Mouse (Mus musculus) ES-E14 (cell line): ENCODE results near the gene Sox21. TPM values are rescaled to one million over a fixed set of nuclear protein-coding genes. Genes with fewer than 3 reads are reported as not detected.

ENCODE experiments used
- DNase-seq: peaks from one replicate; pipeline ENCODE4 v3.0.0-alpha.2; 2013; ENCODE audit warnings: low read depth, low spot score
- H3K27ac ChIP-seq: 2 replicates; pipeline ENCODE4 v1.5.1; 2012; ENCODE audit warnings: low read depth, mild to moderate bottlenecking, low read length, moderate library complexity, mixed read lengths; ENCODE audit not compliant: poor library complexity, insufficient read depth, severe bottlenecking
- H3K36me3 ChIP-seq: 2 replicates; pipeline ENCODE4 v1.6.1; 2012; ENCODE audit warnings: mild to moderate bottlenecking, low read length, moderate library complexity, mixed read lengths; ENCODE audit not compliant: control insufficient read depth, poor library complexity, insufficient read depth, severe bottlenecking
- H3K4me1 ChIP-seq, 2 experiments: fragments of 150-350 bp in 1 of 2; sonication (generic) in 1 of 2; 2 replicates each; pipeline ENCODE4 v1.6.1; 2012; ENCODE audit warnings: low read length in 2 of 2, mild to moderate bottlenecking in 1 of 2, mixed read lengths in 1 of 2; ENCODE audit not compliant: control insufficient read depth in 2 of 2, insufficient read depth in 2 of 2, poor library complexity in 1 of 2
- H3K4me3 ChIP-seq, 2 experiments: fragments of 150-350 bp in 1 of 2; sonication (generic) in 1 of 2; 2 replicates each; pipeline ENCODE4 v1.5.1; 2012; ENCODE audit warnings: low read length in 2 of 2, low read depth in 1 of 2, mild to moderate bottlenecking in 1 of 2, mixed read lengths in 1 of 2; ENCODE audit not compliant: insufficient read depth in 1 of 2, poor library complexity in 1 of 2, severe bottlenecking in 1 of 2
- H3K9ac ChIP-seq: 2 replicates; pipeline ENCODE4 v1.6.1; 2012; ENCODE audit warnings: low read depth, mild to moderate bottlenecking, low read length, mixed read lengths; ENCODE audit not compliant: poor library complexity, insufficient read depth, severe bottlenecking
- H3K9me3 ChIP-seq: fragments of 150-350 bp; sonication (generic); 2 replicates; pipeline ENCODE4 v1.6.1; 2012; ENCODE audit warnings: low read depth, mild to moderate bottlenecking, low read length; ENCODE audit not compliant: control insufficient read depth, insufficient read depth
- CHD2 ChIP-seq: IDR thresholded peaks from 2 replicates; pipeline ENCODE4 v1.6.1; 2014; ENCODE audit warnings: mild to moderate bottlenecking, low read depth, low read length, inconsistent platforms
- HCFC1 ChIP-seq: IDR thresholded peaks from 2 replicates; pipeline ENCODE4 v1.6.1; 2012; ENCODE audit warnings: low read length, inconsistent platforms, borderline replicate concordance; ENCODE audit not compliant: insufficient read depth
- MAFK ChIP-seq: IDR thresholded peaks from 2 replicates; pipeline ENCODE4 v1.6.1; 2014; ENCODE audit warnings: mild to moderate bottlenecking, low read depth, low read length, inconsistent platforms; ENCODE audit not compliant: insufficient read depth
- ZC3H11A ChIP-seq: IDR thresholded peaks from 2 replicates; pipeline ENCODE4 v1.6.1; 2012; ENCODE audit warnings: low read depth, mild to moderate bottlenecking, inconsistent platforms, low read length, borderline replicate concordance
- ZNF384 ChIP-seq: IDR thresholded peaks from 2 replicates; pipeline ENCODE4 v1.6.1; 2012; ENCODE audit warnings: low read depth, low read length, inconsistent platforms
- in situ Hi-C, 2 experiments: fragments of 600-800 bp; cut with MboI; formaldehyde crosslinking; loops; one replicate each; pipeline ENCODE4 v1.15.1; 2025; ENCODE audit warnings: low sequenced_read_pairs in 2 of 2, inconsistent platforms in 1 of 2; ENCODE audit not compliant: unreplicated experiment in 2 of 2
- total RNA-seq: library from RNA; depleted of rRNA; stranded (reverse); fragments of 300-350 nt; gene quantifications from 2 replicates; pipeline ENCODE4 v1.2.3, GENCODE M21; 2012

Gene Sox21
- total RNA-seq, 1 experiment = 0.94 TPM

DNA sequence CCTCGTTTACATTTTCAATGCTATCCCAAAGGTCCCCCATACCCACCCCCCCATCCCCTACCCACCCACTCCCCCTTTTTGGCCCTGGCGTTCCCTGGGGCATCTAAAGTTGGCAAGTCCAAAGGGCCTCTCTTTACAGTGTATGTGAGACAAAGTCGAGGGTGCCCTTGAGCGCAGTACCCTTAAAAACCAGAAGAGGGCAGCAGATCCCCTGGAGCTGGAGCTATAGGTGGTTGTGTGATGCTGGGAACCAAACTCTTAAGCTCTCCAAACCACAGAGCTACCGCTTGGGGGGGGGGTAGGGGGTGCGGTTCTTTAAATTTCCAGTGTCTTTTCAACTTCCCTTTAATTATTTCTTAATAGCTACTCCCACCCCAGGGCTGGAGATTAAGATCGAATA is 33.8 kb downstream of the Sox21 start:
- no peaks in the 10 kb centered on the region for H3K9me3 ChIP-seq
- H3K9ac ChIP-seq = no peak overlapping the region
- H3K4me3 ChIP-seq = no peak overlapping the region
- no peak for TF ChIP-seq MAFK
- peak; percentile 50; the same call in 1 of the 2 replicates for TF ChIP-seq ZC3H11A
- in situ Hi-C loops = loop anchor here (25.0 kb wide), 3 partner anchors 284 to 609 kb away; no protein-coding TSS in a partner anchor
- no peak for DNase-seq
- 0 out of 4 replicates have a peak, but pooled peaks cover 0 to 4% of the 10 kb centered on the region in 2 experiments for H3K4me1 ChIP-seq
- no peak overlapping the region for H3K27ac ChIP-seq
- no peaks in the 10 kb centered on the region for H3K36me3 ChIP-seq

DNA sequence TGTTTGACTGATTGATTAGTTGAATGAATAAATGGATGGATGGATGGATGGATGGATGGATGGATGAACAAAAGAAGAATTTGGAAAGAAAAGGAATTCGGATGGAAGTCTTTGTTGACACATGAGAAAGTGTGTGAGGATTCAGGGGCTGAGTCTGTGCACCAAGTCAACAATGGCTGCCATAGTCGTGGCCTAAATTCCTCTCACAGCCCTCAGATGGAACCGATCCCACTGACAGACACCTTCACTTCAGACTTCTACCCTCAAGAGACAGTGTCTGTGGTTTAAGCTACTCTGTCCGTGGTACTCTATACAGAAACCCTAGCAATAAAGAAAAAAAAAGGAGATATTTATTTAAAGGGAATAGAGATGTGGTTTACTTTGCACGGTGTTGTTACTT is 34.8 kb downstream of the Sox21 start:
- Histone ChIP-seq H3K9me3 (no peaks in the 10 kb centered on the region), H3K9ac (no peak overlapping the region), H3K36me3 (no peaks in the 10 kb centered on the region), H3K27ac (no peak overlapping the region), H3K4me1 (0 out of 4 replicates have a peak, but pooled peaks cover 0 to 4% of the 10 kb centered on the region in 2 experiments), H3K4me3 (no peak overlapping the region)
- TF ChIP-seq ZNF384 = no peak
- no peak for TF ChIP-seq MAFK
- no peak for TF ChIP-seq ZC3H11A
- TF ChIP-seq CHD2 = no peak
- TF ChIP-seq HCFC1 = no peak
- in situ Hi-C loops = loop anchor here (25.0 kb wide), 3 partner anchors 285 to 610 kb away; no protein-coding TSS in a partner anchor
- no peak for DNase-seq

DNA sequence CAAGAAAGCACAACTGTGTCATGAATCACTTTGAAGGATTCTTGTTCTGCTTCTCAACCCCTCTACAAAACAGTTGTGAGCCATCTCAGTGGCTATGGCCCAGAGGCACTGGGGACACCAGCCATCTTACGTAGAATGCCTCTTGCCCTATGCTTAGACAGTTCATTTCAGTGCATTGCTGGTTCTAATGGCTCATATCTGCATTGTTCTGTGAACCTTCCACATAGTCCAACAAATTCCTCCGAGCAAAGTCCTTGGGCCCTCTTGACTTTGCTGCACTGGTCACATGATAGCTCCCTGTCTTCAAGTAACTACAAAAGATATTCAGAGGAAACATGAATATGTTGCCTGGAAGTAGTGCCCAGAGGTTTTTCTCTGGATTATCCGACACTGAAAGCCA is 36.1 kb downstream of the Sox21 start:
- no peak overlapping the region for H3K4me3 ChIP-seq
- H3K27ac ChIP-seq = no peak overlapping the region
- H3K36me3 ChIP-seq = no peaks in the 10 kb centered on the region
- DNase-seq = no peak
- H3K9ac ChIP-seq = no peak overlapping the region
- TF ChIP-seq HCFC1 (no peak), MAFK (no peak), ZNF384 (no peak), ZC3H11A (no peak), CHD2 (no peak)
- H3K4me1 ChIP-seq = 0 out of 4 replicates have a peak, but pooled peaks cover 0 to 4% of the 10 kb centered on the region in 2 experiments
- H3K9me3 ChIP-seq = no peaks in the 10 kb centered on the region
- in situ Hi-C loops = loop anchor here (25.0 kb wide), 3 partner anchors 287 to 612 kb away; no protein-coding TSS in a partner anchor

DNA sequence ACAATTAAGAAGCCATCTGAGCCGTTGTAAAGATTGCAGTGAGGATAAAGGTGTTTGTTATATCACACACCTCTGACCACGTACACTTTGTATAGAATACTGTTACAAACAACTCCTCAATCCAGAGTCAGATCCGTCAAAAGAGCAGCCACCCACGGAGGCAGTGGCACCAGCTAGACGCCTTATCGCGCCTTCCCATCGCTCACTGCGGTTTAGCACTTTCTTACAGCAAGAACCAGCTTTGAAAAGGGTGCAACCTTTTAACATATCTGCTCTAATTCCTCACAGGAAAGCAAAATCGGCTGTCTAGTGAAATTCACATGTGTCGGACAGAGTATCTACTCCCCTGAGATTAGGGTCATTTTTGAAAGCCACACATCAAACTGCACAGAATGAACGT is 39.8 kb downstream of the Sox21 start:
- no peak for TF ChIP-seq MAFK
- no peak for TF ChIP-seq ZC3H11A
- no peak for TF ChIP-seq HCFC1
- TF ChIP-seq CHD2 = no peak
- no peak for TF ChIP-seq ZNF384

More for the DNA sequence above, 39.8 kb downstream of the Sox21 start:
- no peak for DNase-seq
- Histone ChIP-seq H3K9me3 (no peaks in the 10 kb centered on the region), H3K9ac (no peak overlapping the region), H3K4me3 (no peak overlapping the region), H3K4me1 (0 out of 4 replicates have a peak, but pooled peaks cover 0 to 2% of the 10 kb centered on the region in 2 experiments), H3K36me3 (no peaks in the 10 kb centered on the region), H3K27ac (no peak overlapping the region)
- in situ Hi-C loops = no loop called here
